Mouse (Mus musculus) erythroblast, embryonic 14.5 days (primary cell): ENCODE measurements around the gene Lrrc1.

Source experiments
- GATA1 ChIP-seq: IDR thresholded peaks from 2 replicates; pipeline ENCODE4 v1.6.1; 2012; ENCODE audit warnings: low read length, inconsistent platforms, mixed read lengths
- TAL1 ChIP-seq: IDR thresholded peaks from 3 replicates; pipeline ENCODE4 v1.6.1; 2012; ENCODE audit warnings: low read length, inconsistent platforms, mixed read lengths

DNA sequence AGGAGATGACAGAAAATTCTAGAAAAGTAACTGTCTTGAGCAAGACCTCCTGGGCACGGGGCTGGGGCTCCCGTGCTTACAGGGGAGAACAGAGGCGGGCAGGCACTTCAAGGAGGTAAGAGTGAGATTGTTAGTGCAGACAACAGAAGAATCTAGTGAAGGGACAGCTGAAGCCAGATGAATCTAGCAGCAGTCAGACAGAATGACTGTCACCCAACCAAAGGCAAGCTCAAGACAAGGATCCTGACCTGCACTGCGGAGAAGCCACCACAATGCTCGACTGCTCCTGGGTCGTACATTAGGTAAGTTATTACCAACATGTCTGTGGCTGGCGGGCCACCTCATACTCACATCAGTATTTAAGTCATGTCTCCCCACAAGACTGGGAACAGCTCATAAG, 3.1 kb downstream of the Lrrc1 start:
- no peak for TF ChIP-seq GATA1
- no peak for TF ChIP-seq TAL1
